Mouse (Mus musculus): Measurements from ENCODE around the gene Cdh1.
"Not testable (repeated sequence)": the region's sequence is repeated elsewhere in the genome, so short reads cannot be mapped to it uniquely, and the experiment has no call there.

Cdh1 gene

DNA sequence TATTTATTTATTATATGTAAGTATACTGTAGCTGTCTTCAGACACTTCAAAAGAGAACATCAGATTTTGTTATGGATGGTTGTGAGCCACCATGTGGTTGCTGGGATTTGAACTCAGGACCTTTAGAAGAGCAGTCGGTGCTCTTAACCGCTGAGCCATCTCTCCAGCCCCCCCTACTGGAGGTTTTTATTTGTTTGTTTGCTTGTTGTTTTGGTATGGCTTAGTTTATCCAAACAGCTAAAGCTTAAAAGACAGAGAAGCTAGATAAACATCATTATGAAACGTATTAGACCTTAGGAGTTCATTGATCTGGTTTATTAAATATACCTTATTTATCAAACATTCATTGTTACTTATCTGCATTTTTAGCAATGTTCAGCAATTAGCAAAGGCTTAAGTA lies 7.5 kb upstream of the Cdh1 start:
- not testable (repeated sequence) for DNase-seq

DNA sequence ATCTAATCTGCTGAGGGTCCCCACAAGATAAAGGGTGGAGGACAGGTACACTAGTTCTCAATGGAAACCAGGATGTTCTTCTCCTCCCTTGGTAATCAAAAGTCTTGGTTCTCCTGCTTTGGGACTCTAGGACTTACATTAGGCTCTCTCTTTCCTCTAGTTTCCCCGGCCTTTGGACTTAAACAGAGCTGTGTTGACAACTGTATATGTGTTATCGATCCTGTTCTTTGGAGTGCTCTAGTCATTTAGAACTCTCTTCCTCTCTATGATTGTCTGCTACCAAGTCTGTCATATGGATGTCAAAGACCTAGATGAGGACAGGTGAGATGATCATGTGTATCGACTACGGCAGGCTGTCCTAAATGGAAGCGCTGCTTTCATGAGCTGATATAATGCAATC lies 6.1 kb upstream of the Cdh1 start:
- no peak for DNase-seq

DNA sequence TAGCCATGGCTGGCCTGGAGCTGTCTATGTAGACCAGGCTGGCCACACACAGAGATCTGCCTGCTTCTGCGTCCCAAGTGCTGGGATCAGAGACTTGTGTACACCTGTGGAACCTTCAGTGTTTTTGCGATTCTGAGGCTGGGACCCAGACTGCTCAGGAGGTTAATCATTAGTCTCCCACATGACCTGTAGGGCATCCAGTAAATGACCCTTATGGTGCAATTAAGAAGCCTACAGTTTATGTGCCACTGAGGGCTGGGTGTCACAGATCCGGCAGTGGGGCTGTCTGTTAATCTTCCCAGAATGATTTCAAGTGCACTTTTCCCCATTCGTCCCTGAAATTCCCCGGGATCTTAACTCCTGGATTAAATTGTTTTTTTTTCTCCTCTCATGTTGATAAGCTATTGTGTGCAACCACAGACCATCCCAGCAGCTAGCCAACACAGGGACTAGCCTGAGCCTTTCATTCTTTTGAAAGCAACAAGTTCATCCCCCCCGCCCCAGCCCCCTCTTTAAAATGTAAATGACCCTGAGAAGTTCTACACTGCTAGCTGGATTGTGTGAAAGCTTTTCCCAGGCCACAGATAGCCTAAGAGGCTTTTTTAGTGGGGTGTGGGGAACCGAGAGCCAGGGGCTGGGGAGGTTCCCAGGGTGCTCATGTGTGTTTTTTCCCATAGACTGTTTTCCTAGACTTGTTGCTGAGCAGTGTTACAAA lies 3.7 kb upstream of the Cdh1 start:
- no peak for DNase-seq

DNA sequence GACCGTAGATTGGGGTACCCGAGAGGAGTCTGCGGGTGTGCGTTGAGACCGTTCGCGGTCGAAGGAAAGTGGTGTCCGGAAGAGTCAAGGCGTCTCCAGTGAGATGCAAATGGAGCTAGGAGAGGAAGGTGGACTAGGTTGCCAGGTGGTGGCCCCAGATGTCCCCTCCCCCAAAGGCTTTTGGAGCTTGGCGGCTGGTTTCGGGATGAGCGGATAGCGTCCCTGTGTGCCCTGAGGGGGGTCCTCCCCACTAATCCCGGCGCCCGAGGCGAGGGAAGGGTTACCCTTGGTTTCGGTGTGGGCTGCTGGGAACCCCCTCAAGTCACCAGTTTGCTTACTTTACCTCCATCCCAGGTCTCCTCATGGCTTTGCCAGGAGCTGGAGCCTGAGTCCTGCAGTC lies 782 bp downstream of the Cdh1 start:
- no peak for DNase-seq

DNA sequence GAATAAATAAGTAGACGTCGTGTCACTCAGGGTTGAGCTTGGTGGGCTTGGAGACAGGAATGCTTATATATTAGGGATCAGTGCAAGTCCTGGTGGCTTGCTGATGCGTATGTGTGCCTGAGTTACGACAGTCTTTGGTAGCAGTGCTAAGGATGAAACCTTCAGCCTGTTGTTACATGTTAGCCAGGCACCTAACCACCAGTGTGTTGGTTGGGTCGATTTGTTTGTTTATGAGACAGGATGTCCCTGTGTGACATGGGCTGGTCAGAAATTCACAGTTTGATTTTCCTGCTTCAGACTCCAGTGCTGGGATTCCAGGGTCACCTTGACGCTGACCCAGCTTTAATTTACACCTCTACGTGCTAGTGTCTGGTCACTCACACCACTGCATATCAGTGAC lies 2.5 kb downstream of the Cdh1 start:
- no peak for DNase-seq

DNA sequence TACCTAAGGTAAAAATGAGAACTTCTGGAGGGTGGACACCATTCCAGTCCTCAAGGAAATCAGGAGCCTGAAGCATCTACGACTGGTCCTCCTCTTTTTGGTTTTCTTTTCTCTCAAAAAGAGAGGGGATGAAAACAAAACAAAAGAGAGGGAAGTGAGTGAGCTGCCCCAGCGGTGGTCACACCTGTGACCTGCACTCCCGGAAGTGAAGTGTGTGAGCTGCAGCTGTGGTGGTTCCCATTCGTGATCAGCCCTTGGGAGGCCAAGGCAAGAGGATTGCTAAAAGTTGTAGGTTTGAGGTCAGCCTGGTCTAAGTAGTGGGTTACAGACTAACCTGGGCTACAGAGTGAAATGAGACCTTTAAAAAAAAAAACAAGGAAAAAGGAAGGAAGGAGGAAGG lies 3.0 kb downstream of the Cdh1 start:
- no peak for DNase-seq

DNA sequence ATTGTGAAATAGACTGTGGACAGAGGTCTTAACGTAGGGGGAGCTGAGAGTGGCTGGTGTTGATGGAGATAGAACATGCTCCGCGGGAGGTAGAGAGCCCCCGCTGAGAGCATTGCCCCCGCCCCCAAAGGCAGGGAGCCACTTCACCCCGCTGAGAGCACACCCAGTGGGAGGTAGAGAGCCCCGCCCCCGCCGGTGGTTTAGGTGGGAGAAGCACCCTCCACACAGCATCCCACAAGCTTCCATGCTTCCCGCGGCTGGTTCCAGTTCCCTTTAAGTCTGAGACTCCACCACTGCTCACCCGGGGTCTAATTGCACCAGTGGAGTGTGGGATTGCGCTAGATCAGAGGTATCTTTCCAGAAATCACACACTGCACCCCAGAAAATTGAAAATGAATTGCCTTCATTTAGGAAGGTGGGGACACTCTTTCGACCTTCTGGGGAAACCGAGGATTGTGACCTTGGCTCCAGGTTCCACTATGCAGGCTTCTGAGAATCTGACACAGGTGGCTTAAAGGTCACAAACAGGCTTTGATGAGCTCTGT lies 3.5 kb downstream of the Cdh1 start:
- no peak for DNase-seq

DNA sequence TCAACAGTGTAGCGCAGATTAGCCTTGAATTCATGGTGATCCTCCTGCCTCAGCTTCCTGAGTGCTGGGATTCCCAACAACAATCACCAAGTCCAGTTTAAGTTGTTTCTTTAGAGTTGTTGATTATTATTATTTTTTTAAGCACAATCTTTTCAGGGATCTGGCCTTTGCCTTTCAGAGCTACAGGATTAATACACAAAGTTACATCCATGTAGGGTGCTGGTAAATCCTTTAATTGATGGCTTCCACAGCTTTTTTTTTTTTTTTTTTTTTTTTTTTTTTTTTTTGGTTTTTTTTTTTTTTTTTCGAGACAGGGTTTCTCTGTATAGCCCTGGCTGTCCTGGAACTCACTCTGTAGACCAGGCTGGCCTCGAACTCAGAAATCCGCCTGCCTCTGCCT lies 4.6 kb downstream of the Cdh1 start:
- DNase-seq: not testable (repeated sequence)

DNA sequence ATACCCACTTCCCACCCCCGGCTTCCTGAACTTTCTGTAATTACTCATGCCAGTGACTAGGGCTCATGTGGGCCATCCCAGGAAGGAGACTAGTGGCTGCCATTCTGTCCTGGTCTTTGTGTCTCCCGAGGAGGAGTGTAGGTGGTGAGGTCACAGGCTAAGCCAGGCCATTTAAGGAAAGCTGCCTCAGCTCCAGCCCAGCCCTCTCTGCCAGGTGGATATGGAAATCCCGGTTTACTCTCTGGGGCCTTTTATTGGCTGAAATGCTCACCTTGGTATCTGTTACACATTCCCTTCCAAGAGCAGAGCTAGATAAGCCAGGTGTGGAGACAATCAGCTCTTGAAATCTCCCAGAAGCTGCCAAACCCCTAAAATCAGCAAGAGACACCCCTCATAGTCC lies 5.3 kb downstream of the Cdh1 start:
- no peak for DNase-seq

DNA sequence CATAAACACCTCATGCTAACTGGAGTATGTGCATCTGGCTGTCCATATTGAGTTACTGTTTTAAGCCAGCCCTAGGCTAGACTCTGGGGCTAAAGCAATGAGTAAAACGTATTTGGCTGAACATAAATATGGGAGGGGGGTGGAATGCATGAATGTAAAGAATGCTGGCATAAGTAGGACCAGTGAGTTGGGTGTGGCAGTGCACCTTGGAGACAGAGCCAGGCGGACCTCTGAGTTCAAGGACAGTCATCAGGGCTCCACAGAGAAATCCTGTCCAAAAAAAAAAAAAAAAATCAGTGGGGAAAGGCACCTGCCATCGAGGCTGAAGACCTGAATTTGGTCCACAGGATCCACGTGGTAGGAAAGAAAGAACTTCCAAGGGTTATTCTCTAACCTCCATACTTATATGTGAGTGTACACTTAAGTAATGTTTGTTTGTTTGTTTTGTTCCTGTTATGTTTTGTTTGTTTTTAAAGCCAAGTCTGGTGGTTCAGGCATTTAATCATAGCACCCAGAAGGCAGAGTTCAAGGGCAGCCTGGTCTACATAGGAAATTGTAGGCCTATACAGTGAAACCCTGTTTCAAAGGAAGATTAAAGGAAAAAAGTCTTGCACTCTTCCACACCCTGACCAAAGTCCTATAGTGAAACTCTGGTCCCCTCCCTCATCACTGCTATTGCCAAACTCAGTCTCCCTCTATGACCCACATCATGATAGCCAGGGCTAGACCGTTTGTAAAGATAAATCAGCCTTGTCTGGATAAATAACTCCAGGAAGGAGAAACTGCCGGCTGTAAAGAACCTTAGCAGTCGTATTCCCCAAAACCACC lies 6.1 kb downstream of the Cdh1 start:
- no peak for DNase-seq

DNA sequence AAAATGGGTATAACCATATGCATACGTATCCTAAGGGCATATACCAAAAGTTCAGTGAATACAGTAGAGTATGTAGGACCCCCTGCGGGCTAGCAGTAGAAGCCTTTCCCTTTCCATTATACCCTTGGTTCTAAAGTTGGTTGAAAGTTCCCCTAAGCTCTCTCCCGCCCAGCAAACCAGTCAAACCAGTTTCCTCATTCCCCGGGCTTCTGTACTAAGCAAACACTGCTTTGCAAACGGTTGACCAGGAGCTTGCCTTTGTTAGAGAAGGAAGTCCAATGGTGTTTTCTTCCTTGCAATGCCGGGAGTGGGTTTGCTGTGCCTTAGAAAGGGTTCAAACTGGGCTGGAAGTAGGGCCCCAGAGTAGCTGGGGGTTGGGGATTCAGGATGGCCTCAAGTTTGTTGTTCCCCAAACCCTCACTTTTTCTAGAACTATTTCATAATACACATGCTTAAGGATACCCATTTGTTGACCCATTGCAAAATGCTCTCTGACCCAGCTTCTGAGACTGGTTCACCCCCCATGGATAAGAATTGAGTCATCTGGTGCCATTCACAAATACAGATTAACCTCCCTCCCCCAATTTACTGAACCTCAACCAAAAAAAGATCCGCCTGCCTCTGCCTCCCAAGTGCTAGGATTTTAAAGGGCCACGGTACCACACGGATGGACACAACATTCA lies 7.9 kb downstream of the Cdh1 start:
- no peak for DNase-seq

DNA sequence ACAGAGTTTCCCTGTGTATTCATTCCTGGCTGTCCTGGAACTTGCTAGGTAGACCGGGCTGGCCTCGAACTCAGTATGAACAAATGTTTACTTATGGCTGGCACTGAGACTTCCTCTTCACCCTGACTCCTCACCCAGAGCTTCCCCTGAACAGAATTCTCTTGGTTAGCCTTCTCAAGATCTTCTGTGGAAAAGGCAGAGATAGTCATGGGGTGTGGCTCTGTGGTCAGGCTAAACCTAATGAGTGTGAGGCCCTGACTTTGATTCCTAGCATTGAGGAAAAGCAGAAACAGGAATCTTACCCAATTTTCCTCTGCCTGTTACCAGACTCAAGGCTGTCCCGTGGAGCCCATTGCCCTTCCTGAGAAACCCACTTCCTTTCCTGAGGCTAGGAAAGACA lies 8.9 kb downstream of the Cdh1 start:
- no peak for DNase-seq

DNA sequence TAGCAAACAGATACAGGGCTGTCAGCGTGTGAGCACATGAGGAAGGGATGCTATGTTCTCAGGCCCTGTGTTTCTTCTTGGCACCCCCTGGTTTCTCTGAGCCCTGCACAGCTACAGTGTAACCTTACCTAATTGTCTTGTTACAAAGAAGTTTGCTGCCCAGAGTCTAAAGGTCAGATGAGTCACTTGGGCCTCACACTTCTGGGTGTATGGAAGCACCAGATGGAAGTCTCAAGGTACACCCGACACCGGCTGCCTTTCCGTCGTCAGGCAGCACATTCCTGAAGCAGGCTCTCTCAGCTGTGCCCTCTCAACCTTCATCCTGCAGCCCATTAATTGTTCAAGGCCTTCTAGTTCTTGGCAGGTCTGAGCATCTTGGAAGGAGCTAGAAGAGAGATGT lies 11.6 kb downstream of the Cdh1 start:
- no peak for DNase-seq

DNA sequence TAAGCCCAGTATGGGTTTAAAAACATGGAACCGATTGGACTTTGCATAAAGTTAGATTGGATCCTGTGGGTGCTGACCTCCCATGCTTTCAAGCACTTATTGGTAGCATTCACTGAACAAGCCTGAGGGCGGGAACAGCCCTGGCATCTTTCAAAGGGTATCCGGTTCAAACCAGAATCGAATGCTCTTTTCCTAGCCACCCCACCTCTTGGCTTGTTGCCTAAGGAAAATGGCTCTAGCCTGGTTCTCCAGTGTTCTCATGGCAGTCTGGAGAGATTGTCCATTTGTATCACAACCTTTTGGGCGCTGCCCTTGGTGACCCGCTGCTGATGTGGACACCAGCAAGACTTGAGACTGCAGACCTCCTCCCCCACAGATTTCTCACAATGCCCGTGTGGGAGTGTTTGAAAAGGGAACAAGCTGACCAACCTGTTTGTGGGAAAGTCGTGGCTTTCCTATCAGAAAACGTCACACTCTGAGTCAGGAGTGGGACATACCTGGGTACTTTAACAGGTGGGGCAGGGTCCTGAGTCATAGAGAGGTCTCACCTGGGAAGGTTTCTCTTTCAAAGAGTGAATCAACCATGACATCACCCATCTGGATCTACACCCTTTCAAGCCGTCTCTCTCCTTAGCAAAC lies 12.6 kb downstream of the Cdh1 start:
- DNase-seq: no peak

DNA sequence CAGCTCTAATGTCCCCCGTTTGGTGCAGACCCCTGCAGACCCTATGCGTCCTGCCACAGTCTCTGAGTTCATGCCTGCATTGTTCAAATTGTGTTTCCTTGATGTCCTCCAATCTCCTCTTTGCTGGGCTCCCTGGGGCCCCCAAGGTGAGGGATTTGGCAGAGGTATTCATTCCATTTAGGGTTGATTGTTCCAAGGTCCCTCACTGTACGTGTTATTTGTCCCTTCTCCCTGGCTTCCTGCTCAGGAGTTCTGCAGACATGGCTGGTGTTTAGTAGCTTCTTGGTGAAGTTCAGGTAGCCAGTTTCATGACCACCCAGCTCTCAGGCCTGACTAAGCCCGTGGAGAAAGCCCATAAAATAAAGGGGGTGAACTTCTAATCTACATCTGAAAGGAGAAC lies 13.5 kb downstream of the Cdh1 start:
- no peak for DNase-seq

DNA sequence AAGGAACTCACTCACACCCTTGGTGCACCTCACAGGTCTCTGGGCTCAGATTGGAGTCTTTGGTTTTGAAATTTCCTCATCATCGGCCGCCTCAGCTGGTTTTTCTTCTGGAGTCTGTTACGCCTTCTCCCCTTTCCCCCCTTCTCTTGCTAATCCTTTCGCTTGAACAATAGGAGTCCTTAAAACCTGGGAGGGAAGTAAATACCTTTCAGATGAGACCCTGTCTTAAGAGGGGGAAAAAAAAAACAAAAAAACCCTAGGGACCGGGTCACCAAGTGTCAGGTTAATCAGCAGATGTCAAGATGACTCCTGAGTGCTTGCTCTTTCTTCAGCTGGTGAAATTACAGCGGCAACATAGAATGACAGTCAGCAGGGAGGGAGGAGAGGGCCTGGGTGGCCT lies 14.0 kb downstream of the Cdh1 start:
- no peak for DNase-seq

DNA sequence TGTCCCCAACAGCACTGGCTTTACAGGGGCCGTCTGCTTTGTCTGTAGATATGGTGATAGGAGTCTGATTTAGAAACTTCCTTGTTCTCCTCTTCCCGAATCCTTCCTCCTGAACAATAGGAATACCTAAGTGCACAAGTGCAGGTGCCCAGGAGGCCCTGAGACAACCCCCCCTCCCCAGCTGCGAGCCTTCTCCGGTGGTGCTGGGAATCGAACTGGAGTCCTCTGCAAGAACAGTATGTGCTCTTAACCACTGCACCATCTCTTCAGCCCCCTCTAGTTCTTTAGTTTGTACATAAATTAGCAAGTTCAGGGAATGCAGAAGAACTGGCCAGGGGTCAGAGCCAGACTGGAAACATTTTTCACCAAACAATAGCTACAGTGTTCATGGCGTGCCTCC lies 14.7 kb downstream of the Cdh1 start:
- DNase-seq: no peak

DNA sequence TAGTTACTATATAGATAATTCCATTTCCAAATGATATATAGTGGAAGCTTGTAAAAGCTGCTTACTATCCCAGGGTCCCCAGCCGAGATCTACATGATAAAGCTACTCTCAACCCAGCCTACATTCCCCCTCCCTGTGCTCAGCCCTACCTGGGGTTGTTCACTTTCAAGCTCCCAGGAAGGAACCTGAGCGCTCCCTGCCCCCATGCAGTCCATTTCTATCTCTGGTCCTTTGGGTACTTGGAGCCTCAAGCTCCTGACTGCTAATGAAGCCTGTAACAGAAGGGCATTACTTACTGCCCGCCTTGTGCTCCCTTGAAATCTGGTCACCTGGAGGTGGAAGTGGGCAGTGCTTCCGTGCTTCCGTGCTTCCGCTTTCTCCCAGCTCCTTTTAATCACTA lies 15.2 kb downstream of the Cdh1 start:
- no peak for DNase-seq

DNA sequence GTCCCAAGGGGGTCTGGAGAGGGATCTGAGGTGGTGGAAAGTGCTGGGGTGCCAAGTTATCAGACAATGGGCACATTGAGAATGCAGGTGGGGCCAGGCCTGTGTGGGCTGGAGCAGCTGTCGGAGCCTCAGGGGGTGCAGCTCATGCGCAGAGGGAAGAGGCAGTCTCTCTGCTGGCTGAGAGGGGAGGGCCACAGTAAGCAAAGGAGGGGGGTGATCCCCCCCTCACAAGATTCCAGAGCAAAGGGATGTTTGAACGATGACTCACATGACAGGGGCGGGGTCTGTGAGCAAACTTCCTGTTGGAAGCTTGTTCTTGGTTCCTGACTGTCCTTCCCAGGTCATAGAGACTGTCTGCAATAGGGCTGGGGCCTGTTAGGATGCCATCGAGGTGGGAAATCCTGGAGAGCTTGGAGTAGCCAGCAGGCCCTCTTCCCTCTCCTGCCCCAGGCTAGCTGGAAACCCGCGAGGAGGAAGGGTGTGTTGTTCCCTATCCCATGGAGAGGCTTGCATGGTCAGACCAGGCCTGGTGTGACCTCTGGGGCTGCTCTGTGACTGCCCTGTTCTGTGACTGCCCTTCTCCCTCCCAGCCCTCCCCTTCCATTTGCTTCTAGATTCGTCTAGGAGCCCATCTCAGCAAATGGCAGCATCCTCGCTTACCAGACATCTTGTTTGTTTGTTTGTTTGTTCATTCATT lies 16.5 kb downstream of the Cdh1 start:
- DNase-seq: no peak

DNA sequence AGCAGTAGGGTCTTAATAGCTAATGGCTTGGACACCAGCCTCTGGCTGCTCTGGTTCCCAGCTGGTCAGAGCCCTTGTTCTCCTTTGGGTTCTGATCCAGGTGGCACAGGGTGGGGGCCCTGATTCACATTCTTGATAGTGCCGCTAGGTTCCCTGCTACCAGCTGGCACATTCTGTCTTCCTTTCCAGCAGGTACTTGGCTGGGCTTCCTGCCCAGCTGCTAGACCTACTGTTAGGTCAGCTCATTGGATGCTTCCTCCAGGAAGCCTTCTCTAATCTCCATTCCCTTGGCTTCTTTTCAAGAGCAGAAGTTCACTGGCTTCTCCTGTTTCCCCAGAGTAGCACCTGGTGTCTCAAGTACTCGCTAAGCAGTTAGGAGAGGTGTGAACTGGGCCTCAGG lies 17.3 kb downstream of the Cdh1 start:
- no peak for DNase-seq

DNA sequence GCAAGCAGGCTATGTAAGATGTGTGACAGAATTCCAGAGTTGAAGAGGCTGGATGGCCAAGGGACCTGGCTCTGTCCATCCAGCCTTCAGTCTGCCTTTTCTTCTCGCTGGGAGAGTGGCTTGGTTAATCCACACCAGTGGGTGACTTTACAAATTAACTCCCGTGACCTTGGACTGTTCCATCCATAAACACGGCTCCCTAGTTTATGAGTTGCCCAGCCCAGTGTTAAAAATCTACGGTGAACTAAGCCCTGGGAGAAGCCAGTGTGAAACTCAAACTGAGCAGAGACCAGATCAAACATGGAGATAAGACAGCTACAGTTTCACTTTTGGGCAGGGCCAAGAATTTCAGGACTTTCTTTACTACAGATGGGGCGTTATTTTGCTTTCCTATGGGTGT lies 19.9 kb downstream of the Cdh1 start:
- DNase-seq: no peak

DNA sequence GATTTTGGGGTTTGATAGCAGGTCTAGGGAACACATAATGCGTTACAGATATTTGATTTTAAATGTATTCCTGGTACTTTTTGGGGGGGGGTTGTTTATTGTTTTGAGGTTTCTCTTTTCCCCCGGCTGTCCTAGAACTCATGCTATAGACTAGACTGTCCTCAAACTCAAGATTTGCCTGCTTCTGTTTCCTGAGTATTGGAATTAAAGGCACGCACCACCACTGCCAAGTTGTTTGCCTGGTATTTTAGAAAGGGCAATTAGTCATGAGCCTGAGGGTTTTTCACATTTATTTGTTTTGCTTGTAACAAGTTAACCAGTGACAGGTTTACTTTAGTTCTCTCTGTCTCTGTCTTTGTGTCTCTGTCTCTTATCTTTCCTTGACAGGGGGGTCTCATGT lies 20.3 kb downstream of the Cdh1 start:
- no peak for DNase-seq

DNA sequence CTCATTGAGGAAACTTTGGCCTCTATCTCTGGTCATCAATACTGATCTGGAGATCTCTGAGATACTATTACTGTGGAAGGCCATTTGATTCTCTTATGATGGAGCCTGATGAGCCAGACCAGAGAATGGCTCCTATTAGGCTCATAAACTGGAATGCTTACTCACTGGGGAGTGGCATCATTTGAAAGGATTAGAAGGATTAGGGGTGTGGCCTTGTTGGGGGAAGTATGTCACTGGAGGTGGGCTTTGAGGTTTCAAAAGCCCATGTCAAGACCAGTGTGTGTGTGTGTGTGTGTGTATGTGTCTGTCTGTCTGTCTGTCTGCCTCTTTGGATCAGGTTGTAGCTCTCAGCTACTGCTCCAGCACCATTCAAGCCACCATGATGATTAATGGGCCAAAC lies 20.8 kb downstream of the Cdh1 start:
- no peak for DNase-seq

Data from right cerebral cortex, adult 18-20 months (tissue).